17 mouse cellular contexts compared by ENCODE assay signal in the genomic region with DNA sequence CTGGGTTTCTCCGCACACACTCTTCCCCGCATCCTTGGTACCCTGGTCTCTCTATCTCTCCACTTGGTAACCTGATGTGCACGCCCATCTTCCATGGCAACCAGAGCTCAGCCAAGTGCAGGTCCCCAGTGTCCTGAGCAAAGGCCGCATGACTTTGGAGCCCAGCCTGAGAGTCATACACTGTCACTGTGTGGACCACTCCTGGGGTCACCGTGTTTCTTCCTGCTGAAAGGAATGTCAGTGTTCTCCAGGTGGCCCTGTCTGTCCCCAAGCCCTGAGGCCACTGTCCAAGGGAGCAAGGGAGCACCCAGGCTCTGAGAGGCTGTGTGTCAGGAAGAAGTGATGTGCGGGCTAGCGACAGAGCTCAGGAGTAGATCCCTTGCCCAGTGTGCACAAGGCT. TPM values are rescaled to one million over a fixed set of nuclear protein-coding genes. Genes with fewer than 3 reads are reported as not detected.
"Had no signal": no experiment of that assay in that cellular context is flagged by ENCODE, and none has a peak within 500 bp of the region (broad histone marks: within the 10 kb centered on the region; RNA-seq: fewer than 3 reads in every experiment).

No protein-coding gene starts in this region.

- H3K4me2 ChIP-seq: lung, embryonic 15.5 days; midbrain, embryonic 11.5 days; midbrain, embryonic 13.5 days; midbrain, embryonic 15.5 days; neural tube, embryonic 12.5 days; stomach, embryonic 15.5 days had no signal

- DNase-seq: lung, postnatal 14 days; lung, postnatal 36 days; right cerebral cortex, postnatal 14 days; thymus, adult 2 months; thymus, postnatal 25 days; thymus, postnatal 4 days had no signal

- H3K4me1 ChIP-seq: midbrain, embryonic 15.5 days had no signal

- H3K27me3 ChIP-seq: lung, embryonic 15.5 days; midbrain, embryonic 13.5 days; midbrain, embryonic 15.5 days; neural tube, embryonic 12.5 days; stomach, embryonic 15.5 days had no signal

- H3K36me3 ChIP-seq: lung, embryonic 15.5 days; midbrain, embryonic 15.5 days; neural tube, embryonic 12.5 days; stomach, embryonic 15.5 days had no signal

- ATAC-seq: lung, postnatal 0 days; midbrain, embryonic 13.5 days; midbrain, embryonic 15.5 days had no signal

- H3K4me3 ChIP-seq: lung, embryonic 15.5 days; megakaryocyte, embryonic 14.5 days; midbrain, embryonic 13.5 days; midbrain, embryonic 15.5 days; neural tube, embryonic 12.5 days; stomach, embryonic 15.5 days had no signal

- H3K9me3 ChIP-seq: lung, embryonic 15.5 days; megakaryocyte, embryonic 14.5 days; midbrain, embryonic 13.5 days; midbrain, embryonic 15.5 days; neural tube, embryonic 12.5 days; stomach, embryonic 15.5 days had no signal

- H3K27ac ChIP-seq: lung, embryonic 15.5 days; macrophage; midbrain, embryonic 13.5 days; midbrain, embryonic 15.5 days; neural tube, embryonic 12.5 days; stomach, embryonic 15.5 days; stomach, postnatal 0 days had no signal

- H3K9ac ChIP-seq: lung, embryonic 15.5 days; midbrain, embryonic 13.5 days; midbrain, embryonic 15.5 days; neural tube, embryonic 12.5 days; stomach, embryonic 15.5 days had no signal

RNA-seq across cellular contexts. Expression of a gene that starts 27.4 kb away (rescaled TPM):
- polyA plus RNA-seq: lung, postnatal 0 days; midbrain, embryonic 11.5 days; midbrain, postnatal 0 days; neural tube, embryonic 12.5 days; stomach, embryonic 15.5 days; stomach, postnatal 0 days had no signal
